Mouse (Mus musculus) stomach, postnatal 0 days (tissue): ENCODE results near the gene Raph1. TPM values are rescaled to one million over a fixed set of nuclear protein-coding genes. Genes with fewer than 3 reads are reported as not detected.

Source experiments
- ATAC-seq: fragments of 200-750 bp; cut with Nextera tagmentation; 2 replicates; pipeline ENCODE4 v1.8.0; 2017; ENCODE audit not compliant: low FRiP score, low TSS enrichment
- DNase-seq: peaks from one replicate; pipeline ENCODE4 v3.0.0-alpha.2; 2016; ENCODE audit warnings: low spot score
- H3K27ac ChIP-seq: fragments of 300-500 bp; sonication (generic); replicated peaks from 2 replicates; pipeline ENCODE4 v1.5.1; 2014; ENCODE audit warnings: mild to moderate bottlenecking, control low read depth
- H3K27me3 ChIP-seq: fragments of 300-500 bp; sonication (generic); 2 replicates; pipeline ENCODE4 v1.6.1; 2014; ENCODE audit warnings: low read length; ENCODE audit not compliant: control insufficient read depth, insufficient read depth
- H3K36me3 ChIP-seq: fragments of 300-500 bp; sonication (generic); 2 replicates; pipeline ENCODE4 v1.6.1; 2014; ENCODE audit warnings: low read length, mixed read lengths; ENCODE audit not compliant: control insufficient read depth, insufficient read depth
- H3K4me1 ChIP-seq: fragments of 300-500 bp; sonication (generic); replicated peaks from 2 replicates; pipeline ENCODE4 v1.6.1; 2014; ENCODE audit warnings: antibody characterized with exemption; ENCODE audit not compliant: control insufficient read depth, insufficient read depth
- H3K4me2 ChIP-seq: fragments of 300-500 bp; sonication (generic); replicated peaks from 2 replicates; pipeline ENCODE4 v1.6.1; 2014; ENCODE audit warnings: low read depth, mild to moderate bottlenecking, control low read depth, moderate library complexity
- H3K4me3 ChIP-seq: fragments of 300-500 bp; sonication (generic); 2 replicates; pipeline ENCODE4 v1.5.1; 2014; ENCODE audit warnings: low read depth, low read length, control low read depth
- H3K9ac ChIP-seq: fragments of 300-500 bp; sonication (generic); 2 replicates; pipeline ENCODE4 v1.6.1; 2014; ENCODE audit warnings: mild to moderate bottlenecking, low read length, control low read depth, mixed read lengths
- H3K9me3 ChIP-seq: fragments of 300-500 bp; sonication (generic); 2 replicates; pipeline ENCODE4 v1.6.1; 2016; ENCODE audit warnings: low read length; ENCODE audit not compliant: control insufficient read depth
- CTCF ChIP-seq: IDR thresholded peaks from 2 replicates; pipeline ENCODE4 v1.5.1; 2016; ENCODE audit warnings: antibody characterized with exemption, low read depth, mild to moderate bottlenecking, moderate library complexity
- EP300 ChIP-seq: optimal IDR thresholded peaks from 2 replicates; pipeline ENCODE3; 2016; ENCODE audit warnings: antibody characterized with exemption
- WGBS: fragments of 180-500 bp; shearing (Covaris S2); extraction: QIAGEN DNeasy Blood & Tissue Kit; methylation state at CpG from one replicate; pipeline ENCODE4 v1.1.7; 2014; 5-methylcytosine and 5-hydroxymethylcytosine counted together
- polyA plus RNA-seq: library from polyadenylated mRNA; unstranded; fragments of >200 nt; fragmentation: Nextera tagmentation; extraction: Ambion mirVana; gene quantifications from 2 replicates; pipeline ENCODE4 v1.2.1, GENCODE M21; 2015

Raph1 gene
- polyA plus RNA-seq, 1 experiment from 2014 or later: 11.5 TPM

GRCm38 (mm10) chr1:60493421-60493820 is 73.5 kb downstream of the Raph1 start:
- 87% methylated on average over 6 of the region's 6 CpGs for WGBS
- no peaks in the 10 kb centered on the region for H3K4me1 ChIP-seq
- H3K4me3 ChIP-seq: no peak overlapping the region
- H3K9me3 ChIP-seq: no peaks in the 10 kb centered on the region
- peaks cover 20% of the 10 kb centered on the region; the same call in 1 of the 2 replicates for H3K36me3 ChIP-seq
- H3K4me2 ChIP-seq: no peak overlapping the region
- no peak for DNase-seq
- H3K27ac ChIP-seq: no peak overlapping the region
- no peak for TF ChIP-seq EP300
- TF ChIP-seq CTCF: no peak
- no peak for ATAC-seq
- no peak overlapping the region for H3K9ac ChIP-seq
- H3K27me3 ChIP-seq: no peaks in the 10 kb centered on the region

- DNase-seq (no peak), ATAC-seq (no peak)
- TF ChIP-seq EP300 (no peak), CTCF (no peak)
- 57% methylated on average over 5 of the region's 5 CpGs for WGBS
- H3K36me3 ChIP-seq: peaks cover 24% of the 10 kb centered on the region; the same call in 1 of the 2 replicates
- H3K9me3 ChIP-seq: no peaks in the 10 kb centered on the region
- H3K4me2 ChIP-seq: no peak overlapping the region
- H3K4me3 ChIP-seq: no peak overlapping the region
- no peak overlapping the region for H3K27ac ChIP-seq
- no peak overlapping the region for H3K9ac ChIP-seq
- H3K27me3 ChIP-seq: no peaks in the 10 kb centered on the region
- H3K4me1 ChIP-seq: no peaks in the 10 kb centered on the region
These were observed 74.5 kb downstream of the Raph1 start for GRCm38 (mm10) chr1:60492404-60492803.

GRCm38 (mm10) chr1:60490510-60490909 is 76.4 kb downstream of the Raph1 start:
- DNase-seq (no peak), ATAC-seq (no peak)
- no peak overlapping the region for H3K27ac ChIP-seq
- no peak overlapping the region for H3K9ac ChIP-seq
- H3K4me1 ChIP-seq: no peaks in the 10 kb centered on the region
- 76% methylated on average over 4 of the region's 4 CpGs for WGBS
- no peaks in the 10 kb centered on the region for H3K9me3 ChIP-seq
- H3K27me3 ChIP-seq: no peaks in the 10 kb centered on the region
- no peak overlapping the region for H3K4me2 ChIP-seq
- H3K36me3 ChIP-seq: peaks cover 21% of the 10 kb centered on the region; the same call in 1 of the 2 replicates
- no peak overlapping the region for H3K4me3 ChIP-seq
- TF ChIP-seq EP300 (no peak), CTCF (no peak)

GRCm38 (mm10) chr1:60489660-60490059 is 77.2 kb downstream of the Raph1 start:
- Histone ChIP-seq H3K9ac (no peak overlapping the region), H3K36me3 (peaks cover 21% of the 10 kb centered on the region; the same call in 1 of the 2 replicates), H3K9me3 (no peaks in the 10 kb centered on the region), H3K4me2 (no peak overlapping the region), H3K27ac (no peak overlapping the region), H3K27me3 (no peaks in the 10 kb centered on the region), H3K4me1 (no peaks in the 10 kb centered on the region), H3K4me3 (no peak overlapping the region)
- DNase-seq (no peak), ATAC-seq (no peak)
- WGBS: 88% methylated on average over 2 of the region's 2 CpGs
- TF ChIP-seq EP300 (no peak), CTCF (no peak)

GRCm38 (mm10) chr1:60488635-60489034 is 78.3 kb downstream of the Raph1 start:
- H3K9ac ChIP-seq: no peak overlapping the region
- ATAC-seq (no peak), DNase-seq (no peak)
- no peak for TF ChIP-seq EP300
- TF ChIP-seq CTCF: no peak
- no peaks in the 10 kb centered on the region for H3K27me3 ChIP-seq
- peaks cover 21% of the 10 kb centered on the region; the same call in 1 of the 2 replicates for H3K36me3 ChIP-seq
- WGBS: 85% methylated on average over 8 of the region's 8 CpGs
- no peaks in the 10 kb centered on the region for H3K9me3 ChIP-seq
- H3K4me1 ChIP-seq: no peaks in the 10 kb centered on the region
- H3K4me3 ChIP-seq: no peak overlapping the region
- H3K27ac ChIP-seq: no peak overlapping the region
- H3K4me2 ChIP-seq: no peak overlapping the region

GRCm38 (mm10) chr1:60485649-60486048 is 81.3 kb downstream of the Raph1 start:
- Histone ChIP-seq H3K27me3 (no peaks in the 10 kb centered on the region), H3K4me3 (no peak overlapping the region), H3K27ac (no peak overlapping the region), H3K9ac (no peak overlapping the region), H3K9me3 (no peaks in the 10 kb centered on the region), H3K36me3 (peaks cover 12% of the 10 kb centered on the region; the same call in 1 of the 2 replicates), H3K4me2 (no peak overlapping the region), H3K4me1 (no peaks in the 10 kb centered on the region)
- no peak for DNase-seq
- ATAC-seq: no peak
- TF ChIP-seq EP300: no peak
- TF ChIP-seq CTCF: no peak
- 68% methylated on average over 3 of the region's 3 CpGs for WGBS
